Mouse (Mus musculus) cerebellum, adult 2 months (tissue): ENCODE results near the gene Mbd5.

Experiments
- CTCF ChIP-seq: fragments of 200-500 bp; IDR thresholded peaks from 2 replicates; pipeline ENCODE4 v1.5.1; 2011; ENCODE audit warnings: low read depth, mild to moderate bottlenecking, control low read depth, low read length, moderate library complexity, borderline replicate concordance; ENCODE audit not compliant: insufficient read depth
- POLR2A ChIP-seq: fragments of 200-500 bp; IDR thresholded peaks from 2 replicates; pipeline ENCODE4 v1.6.1; 2011; ENCODE audit warnings: low read length, control low read depth, borderline replicate concordance; ENCODE audit not compliant: insufficient read depth

DNA sequence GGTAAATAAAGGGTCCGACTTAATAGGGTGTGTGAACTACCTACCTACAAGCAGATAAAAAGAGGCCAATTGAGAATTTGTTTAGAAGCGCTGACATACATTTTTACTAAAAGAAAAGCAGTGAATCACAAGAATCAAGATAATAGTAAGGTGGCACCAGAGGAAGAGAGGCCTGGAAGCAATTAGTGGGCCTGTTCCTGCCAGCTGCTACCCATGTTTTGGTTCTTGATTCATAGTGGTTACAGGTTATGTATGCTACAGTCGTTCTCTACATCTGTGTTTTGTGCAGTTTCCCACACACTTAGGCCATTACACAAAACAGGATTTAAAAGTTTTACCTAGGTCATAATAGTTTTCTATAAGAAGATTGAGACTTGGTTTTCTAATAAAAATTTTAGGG, 1.5 kb upstream of the Mbd5 start:
- no peak for TF ChIP-seq CTCF
- no peak for TF ChIP-seq POLR2A
